Mouse (Mus musculus) liver, postnatal 0 days (tissue): ENCODE data around the gene Gatad2a. TPM values are rescaled to one million over a fixed set of nuclear protein-coding genes. Genes with fewer than 3 reads are reported as not detected.

Source experiments
- ATAC-seq: fragments of 200-750 bp; cut with Nextera tagmentation; 2 replicates; pipeline ENCODE4 v1.8.0; 2017; ENCODE audit warnings: mild to moderate bottlenecking, moderate library complexity
- DNase-seq: peaks from one replicate; pipeline ENCODE4 v3.0.0-alpha.2; 2016
- H3K27ac ChIP-seq: fragments of 300-500 bp; sonication (generic); 2 replicates; pipeline ENCODE4 v1.5.1; 2014; ENCODE audit warnings: antibody characterized with exemption, moderate library complexity, mild to moderate bottlenecking, low read depth
- H3K27me3 ChIP-seq: fragments of 300-500 bp; sonication (generic); 2 replicates; pipeline ENCODE4 v1.6.1; 2014; ENCODE audit warnings: low read length, control low read depth, mixed read lengths; ENCODE audit not compliant: insufficient read depth
- H3K36me3 ChIP-seq: fragments of 300-500 bp; sonication (generic); replicated peaks from 2 replicates; pipeline ENCODE4 v1.6.1; 2014; ENCODE audit warnings: mild to moderate bottlenecking, control low read depth, low read length, moderate library complexity, mixed read lengths; ENCODE audit not compliant: insufficient read depth
- H3K4me1 ChIP-seq: fragments of 300-500 bp; sonication (generic); 2 replicates; pipeline ENCODE4 v1.6.1; 2014; ENCODE audit warnings: antibody characterized with exemption, mild to moderate bottlenecking, control low read depth; ENCODE audit not compliant: insufficient read depth
- H3K4me2 ChIP-seq: fragments of 300-500 bp; sonication (generic); 2 replicates; pipeline ENCODE4 v1.6.1; 2014; ENCODE audit warnings: low read depth, mild to moderate bottlenecking, low read length, moderate library complexity, mixed read lengths
- H3K4me3 ChIP-seq: fragments of 300-500 bp; sonication (generic); 2 replicates; pipeline ENCODE4 v1.5.1; 2014; ENCODE audit warnings: low read depth, low read length
- H3K9ac ChIP-seq: fragments of 300-500 bp; sonication (generic); replicated peaks from 2 replicates; pipeline ENCODE4 v1.6.1; 2014; ENCODE audit warnings: mild to moderate bottlenecking, moderate library complexity
- H3K9me3 ChIP-seq: fragments of 300-500 bp; sonication (generic); 2 replicates; pipeline ENCODE4 v1.6.1; 2016; ENCODE audit warnings: mild to moderate bottlenecking, control low read depth, low read length, mixed read lengths
- CTCF ChIP-seq: sonication (generic); IDR thresholded peaks from 2 replicates; pipeline ENCODE4 v1.5.1; 2016; ENCODE audit warnings: antibody characterized with exemption, low read depth
- EP300 ChIP-seq: IDR thresholded peaks from 2 replicates; pipeline ENCODE4 v1.6.1; 2016; ENCODE audit warnings: antibody characterized with exemption, low read depth, mild to moderate bottlenecking
- WGBS: fragments of 180-500 bp; shearing (Covaris S2); extraction: QIAGEN DNeasy Blood & Tissue Kit; methylation state at CpG from one replicate; pipeline ENCODE4 v1.1.7; 2014; ENCODE audit not compliant: insufficient replicate concordance; 5-methylcytosine and 5-hydroxymethylcytosine counted together
- polyA plus RNA-seq: library from polyadenylated mRNA; unstranded; fragments of >200 nt; fragmentation: Nextera tagmentation; extraction: Ambion mirVana; gene quantifications from 2 replicates; pipeline ENCODE4 v1.2.1, GENCODE M21; 2015

The Gatad2a gene
- polyA plus RNA-seq, 1 experiment from 2014 or later, result 20.7 TPM

DNA sequence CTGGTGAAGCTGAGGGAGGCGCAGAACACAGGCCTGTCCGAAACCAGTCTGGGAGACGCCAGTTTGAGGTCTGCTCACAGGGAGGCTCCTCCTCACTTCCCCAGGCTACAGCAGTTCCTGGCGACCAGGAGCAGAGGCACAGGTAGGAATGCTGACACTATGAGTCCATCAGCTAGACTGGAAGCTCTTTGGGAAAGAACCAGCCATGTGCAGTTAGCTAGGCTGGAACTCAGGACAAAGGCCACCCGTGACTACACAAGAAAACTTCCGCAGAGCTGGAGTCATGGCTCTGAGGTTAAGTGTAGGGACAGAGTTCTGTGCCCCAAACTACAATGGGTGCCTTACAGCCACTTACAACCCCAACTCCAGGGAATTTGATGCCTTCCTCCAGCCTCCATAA, 98.3 kb downstream of the Gatad2a start:
- peaks cover 37% of the 10 kb centered on the region for H3K4me1 ChIP-seq
- no peaks in the 10 kb centered on the region for H3K9me3 ChIP-seq
- no peak for ATAC-seq
- H3K27ac ChIP-seq, result no peak overlapping the region
- H3K36me3 ChIP-seq, result peaks cover 14% of the 10 kb centered on the region
- H3K9ac ChIP-seq, result no peak overlapping the region
- WGBS, result 77% methylated on average over 6 of the region's 6 CpGs
- no peak overlapping the region for H3K4me3 ChIP-seq
- DNase-seq, result no peak
- H3K27me3 ChIP-seq, result no peaks in the 10 kb centered on the region
- H3K4me2 ChIP-seq, result no peak overlapping the region
- TF ChIP-seq EP300 (no peak), CTCF (no peak)

DNA sequence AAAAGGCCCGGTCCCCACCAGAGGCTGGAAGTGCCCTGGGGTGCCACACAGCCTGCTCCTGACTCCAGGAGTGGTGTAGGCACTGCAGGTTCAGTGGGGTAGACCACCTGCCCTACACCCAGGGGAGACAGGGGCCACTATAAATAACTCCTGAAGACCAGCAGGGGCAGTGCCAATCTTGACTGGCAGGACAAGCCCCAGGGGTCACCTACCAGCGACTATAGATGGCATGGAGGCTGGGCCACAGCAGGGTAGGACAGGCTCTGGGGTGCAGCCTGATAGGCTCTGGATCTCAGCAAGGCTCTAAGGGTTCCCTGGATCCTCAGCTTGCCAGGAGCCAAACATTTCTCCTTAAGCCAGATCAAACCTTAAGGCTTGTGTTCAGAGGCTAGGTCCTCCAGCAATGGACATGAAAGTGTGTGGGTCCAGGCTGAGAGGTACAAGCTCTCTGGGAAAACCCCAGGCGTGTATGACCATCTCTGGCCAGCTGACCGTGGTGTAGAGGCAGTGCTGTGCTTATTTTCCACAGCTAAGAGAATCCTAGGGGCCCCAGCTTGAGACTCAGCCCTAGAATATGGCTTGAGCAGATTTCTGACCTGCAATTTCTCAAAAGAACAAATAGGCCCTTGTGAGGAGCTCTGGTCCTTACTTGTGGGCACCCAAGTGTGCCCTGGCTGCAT, 100.3 kb downstream of the Gatad2a start:
- no peak overlapping the region for H3K27ac ChIP-seq
- TF ChIP-seq EP300, result no peak
- TF ChIP-seq CTCF, result no peak
- 79% methylated on average over 4 of the region's 4 CpGs for whole genome bisulfite sequencing

GRCm38 (mm10) chr8:69894836-69895332, 101.3 kb downstream of the Gatad2a start:
- WGBS, result 71% methylated on average over 6 of the region's 6 CpGs
- H3K4me2 ChIP-seq, result no peak overlapping the region
- no peak overlapping the region for H3K27ac ChIP-seq
- ATAC-seq, result no peak
- H3K9ac ChIP-seq, result no peak overlapping the region
- no peaks in the 10 kb centered on the region for H3K9me3 ChIP-seq
- peaks cover 9% of the 10 kb centered on the region for H3K27me3 ChIP-seq
- TF ChIP-seq EP300 (no peak), CTCF (no peak)
- peaks cover 16% of the 10 kb centered on the region for H3K4me1 ChIP-seq
- DNase-seq, result no peak
- no peak overlapping the region for H3K4me3 ChIP-seq
- peaks cover 16% of the 10 kb centered on the region for H3K36me3 ChIP-seq

More for the DNA sequence above, 100.3 kb downstream of the Gatad2a start:
- Histone ChIP-seq H3K9me3 (no peaks in the 10 kb centered on the region), H3K4me1 (peaks cover 26% of the 10 kb centered on the region), H3K4me3 (no peak overlapping the region), H3K27me3 (0 out of 2 replicates have a peak, but pooled peaks cover under 1% of the 10 kb centered on the region), H3K36me3 (peaks cover 16% of the 10 kb centered on the region), H3K4me2 (no peak overlapping the region), H3K9ac (0 out of 2 replicates have a peak overlapping the region, but pooled peaks have one; percentile 21)
- ATAC-seq (no peak), DNase-seq (no peak)

DNA sequence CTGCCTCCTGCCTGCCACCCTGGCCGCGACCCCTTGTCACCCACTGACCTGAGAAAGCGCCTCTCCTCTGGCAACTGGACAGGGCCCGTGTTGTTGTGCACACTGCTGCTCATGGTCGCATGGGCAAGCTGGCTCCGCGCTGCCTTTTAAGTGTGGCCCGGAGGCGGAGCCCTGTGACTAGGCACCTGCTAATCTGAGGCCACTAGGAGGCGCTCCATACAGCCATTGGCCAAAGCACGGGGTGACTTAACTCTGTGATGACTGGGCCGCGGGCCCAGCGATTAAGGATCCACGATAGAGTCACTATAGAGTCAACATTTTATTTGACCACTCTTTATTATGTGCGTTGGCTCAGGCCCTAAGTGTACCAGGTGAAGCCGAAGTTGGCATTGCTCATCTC, 102.3 kb downstream of the Gatad2a start:
- ATAC-seq, result peak; percentile 35
- Histone ChIP-seq H3K27me3 (peaks cover 19% of the 10 kb centered on the region), H3K27ac (no peak overlapping the region), H3K36me3 (peaks cover 16% of the 10 kb centered on the region), H3K4me2 (no peak overlapping the region), H3K9me3 (no peaks in the 10 kb centered on the region), H3K4me3 (no peak overlapping the region), H3K4me1 (peaks cover 19% of the 10 kb centered on the region), H3K9ac (no peak overlapping the region)
- 63% methylated on average over 17 of the region's 17 CpGs for WGBS
- TF ChIP-seq EP300, result no peak
- peak; percentile 67 for TF ChIP-seq CTCF
- peak; percentile 71 for DNase-seq

- WGBS, result 45% methylated on average over 19 of the region's 19 CpGs
- Histone ChIP-seq H3K27ac (no peak overlapping the region), H3K9me3 (no peaks in the 10 kb centered on the region), H3K9ac (no peak overlapping the region), H3K4me1 (peaks cover 14% of the 10 kb centered on the region), H3K36me3 (peaks cover 13% of the 10 kb centered on the region), H3K27me3 (peaks cover 50% of the 10 kb centered on the region), H3K4me2 (no peak overlapping the region), H3K4me3 (no peak overlapping the region)
- DNase-seq (peak; percentile 53), ATAC-seq (no peak)
- TF ChIP-seq EP300 (no peak), CTCF (peak; percentile 76)
Observed at GRCm38 (mm10) chr8:69890813-69891241, 105.4 kb downstream of the Gatad2a start.

DNA sequence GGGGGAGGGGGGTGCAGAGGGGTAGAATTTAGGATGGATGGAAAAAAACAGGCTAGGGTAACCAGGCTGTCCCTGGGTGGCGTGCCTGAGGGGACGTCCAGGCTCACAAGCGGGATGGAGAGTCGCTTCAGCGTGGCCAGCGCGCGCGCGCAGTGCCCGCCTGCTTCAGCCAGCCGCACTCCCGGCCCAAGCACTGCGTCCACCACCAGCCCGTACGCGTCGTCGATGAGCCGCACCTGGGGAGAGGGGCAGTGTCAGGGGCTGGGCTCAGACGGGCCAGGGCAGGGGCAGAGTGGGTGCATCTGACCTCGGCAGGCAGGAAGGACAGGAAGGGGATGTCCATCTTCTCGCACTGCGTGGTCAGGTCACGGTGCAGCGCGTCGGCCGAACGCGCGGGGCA, 107.3 kb downstream of the Gatad2a start:
- ATAC-seq (no peak), DNase-seq (no peak)
- TF ChIP-seq CTCF (no peak), EP300 (no peak)
- WGBS, result 7% methylated on average over 26 of the region's 32 CpGs
- Histone ChIP-seq H3K4me2 (peak overlapping the region; percentile 49), H3K9ac (no peak overlapping the region), H3K4me3 (peak overlapping the region; percentile 22; the same call in 1 of the 2 replicates), H3K4me1 (peaks cover 14% of the 10 kb centered on the region), H3K27ac (no peak overlapping the region), H3K9me3 (no peaks in the 10 kb centered on the region), H3K36me3 (peaks cover 7% of the 10 kb centered on the region), H3K27me3 (peaks cover 69% of the 10 kb centered on the region)
